Comparison of ENCODE assay signal across 1 mouse cellular context in the genomic region with DNA sequence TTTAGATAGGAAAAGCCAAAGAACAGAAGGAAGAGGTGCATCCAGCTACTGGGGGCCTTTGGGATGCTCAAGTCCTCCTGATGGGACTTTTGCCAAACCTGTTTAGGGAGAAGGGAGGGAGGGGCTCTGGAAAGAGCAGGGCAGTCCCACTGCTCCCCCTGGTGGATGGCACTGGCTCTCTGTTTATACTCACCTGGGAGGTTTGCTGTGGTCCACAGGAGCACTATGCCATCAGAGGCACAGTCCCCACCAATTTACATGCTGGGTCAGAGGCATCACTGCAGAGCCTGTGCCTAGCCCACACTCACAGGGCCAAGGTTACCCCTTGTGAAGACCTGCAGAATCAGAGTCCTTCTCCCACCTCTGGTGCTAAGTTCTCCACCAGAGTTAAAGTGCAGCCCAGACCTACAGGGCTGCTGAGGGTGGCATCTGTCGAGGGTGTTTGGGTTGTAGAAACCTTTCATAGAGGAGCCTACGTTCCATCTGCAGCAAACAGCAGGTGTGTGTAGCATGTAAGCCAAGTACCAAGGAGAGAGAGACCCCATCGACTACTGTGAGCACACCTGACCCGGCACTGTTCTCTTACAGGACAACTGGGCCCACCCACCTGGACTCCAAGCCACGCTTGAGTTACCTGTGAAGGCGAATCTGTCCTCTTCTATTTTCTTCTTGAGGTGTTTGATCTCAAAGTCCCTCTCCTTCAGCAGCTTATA.
TF ChIP-seq lines count a peak whose summit lies in the region.

No protein-coding gene starts in this region.

TF ChIP-seq in CH12.LX, 34 proteins besides CTCF, POLR2A, EP300 and RAD21:
- TF ChIP-seq NELFE (IDR thresholded peaks at IDR 0.05; ENCODE audit: low read depth, low read length): no peak
- peak; percentile 62; the same call in 1 of the 2 replicates for TF ChIP-seq MAZ (IDR thresholded peaks at IDR 0.05; ENCODE audit: low read depth, low read length)
- TF ChIP-seq SMC3 (IDR thresholded peaks at IDR 0.05; ENCODE audit: low read depth, low read length): peak; percentile 62
